Mouse (Mus musculus) right cerebral cortex, postnatal 14 days (tissue): ENCODE measurements around the gene Zmym6.
A peak's percentile ranks its signal among the peaks of the same experiment; 100 is the strongest.

ENCODE experiments used
- DNase-seq: peaks from one replicate; pipeline ENCODE4 v3.0.0; 2022

The Zmym6 gene

DNA sequence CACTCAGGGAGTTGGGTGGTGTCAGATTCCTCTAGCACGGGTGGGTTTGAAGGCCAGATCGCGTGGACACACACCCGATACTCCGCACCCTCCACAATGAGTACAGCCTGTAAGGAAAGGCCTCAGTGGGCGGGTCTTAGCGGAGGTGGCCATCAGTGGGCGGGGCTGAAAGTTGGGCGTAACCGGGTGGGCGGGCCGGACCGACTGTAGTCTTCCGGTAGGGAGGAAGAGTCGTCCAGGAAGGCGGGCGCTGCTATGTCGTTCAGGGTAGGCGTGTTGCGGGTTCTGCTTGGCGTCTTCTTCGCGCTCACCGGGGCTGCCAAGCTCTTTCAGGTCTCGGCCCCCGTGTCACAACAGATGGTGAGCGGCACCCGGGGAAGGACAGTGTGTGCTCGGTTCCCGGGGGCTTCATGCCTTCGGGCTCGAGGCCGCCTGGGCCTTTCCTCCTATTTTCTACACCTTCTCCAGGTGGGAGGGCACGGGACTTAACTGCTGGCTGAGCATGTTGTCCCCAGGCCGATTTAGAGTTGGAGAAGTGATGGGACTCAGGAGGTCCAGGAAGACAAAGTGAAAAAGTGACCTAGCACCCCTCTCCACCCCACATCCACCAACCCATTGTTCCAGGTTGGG lies 48.8 kb downstream of the Zmym6 start:
- peak; percentile 64 for DNase-seq

DNA sequence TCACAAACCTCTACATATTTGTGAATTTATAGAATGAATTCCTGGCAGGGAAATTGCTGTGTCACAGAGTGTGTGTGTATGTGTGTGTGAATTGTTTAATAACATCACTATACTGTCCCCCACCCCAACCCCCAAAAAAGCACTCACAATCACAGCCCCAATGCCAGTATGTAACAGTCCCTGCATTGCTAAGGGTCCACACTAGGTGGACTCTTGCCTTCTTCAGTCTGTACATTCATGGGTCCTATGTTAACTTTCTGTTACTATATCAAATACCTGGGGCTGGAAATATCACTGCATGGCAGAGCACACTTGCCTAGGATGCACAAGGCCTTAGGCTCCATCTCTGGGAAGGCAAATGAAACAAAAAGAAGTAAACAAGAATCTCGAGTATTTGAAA lies 57.5 kb downstream of the Zmym6 start:
- DNase-seq = no peak

DNA sequence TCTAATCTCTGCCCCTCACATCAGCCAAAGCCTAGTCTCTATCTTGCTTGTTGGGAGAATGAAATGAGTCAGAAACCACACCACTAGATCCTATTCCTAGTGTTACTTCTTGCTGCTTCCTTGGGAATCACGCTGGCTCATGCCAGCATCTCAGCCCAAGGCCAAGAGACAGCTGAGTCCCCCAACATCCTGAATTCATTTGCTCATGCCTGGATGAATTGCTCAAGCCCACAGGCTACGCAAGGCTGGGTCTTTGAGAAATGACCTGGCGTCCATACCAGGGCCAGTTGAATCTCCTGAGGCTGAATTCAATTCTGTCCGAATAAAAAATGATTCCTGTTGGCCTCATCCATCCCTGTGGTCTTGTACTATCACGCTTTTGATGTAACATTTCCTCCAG lies 60.4 kb downstream of the Zmym6 start:
- no peak for DNase-seq

DNA sequence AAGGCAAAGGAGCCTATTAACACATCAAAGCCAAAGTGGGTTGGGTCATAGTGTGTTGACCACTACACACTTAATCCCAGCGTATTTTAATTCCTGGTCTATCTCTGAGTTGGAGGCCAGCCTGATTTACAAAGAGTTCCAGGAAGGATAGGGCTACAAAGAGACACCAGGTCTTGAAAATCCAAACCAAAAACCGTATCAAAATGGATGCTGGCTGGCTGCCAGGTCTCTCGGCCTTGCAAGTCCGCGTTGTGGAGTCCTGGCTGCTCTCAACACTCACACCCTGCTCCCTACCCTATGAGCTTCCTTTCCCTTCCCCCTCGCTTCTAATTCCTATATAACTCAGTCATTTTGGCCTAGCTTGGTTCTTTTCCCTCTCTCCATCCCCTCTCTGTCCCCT lies 61.3 kb downstream of the Zmym6 start:
- DNase-seq = no peak

DNA sequence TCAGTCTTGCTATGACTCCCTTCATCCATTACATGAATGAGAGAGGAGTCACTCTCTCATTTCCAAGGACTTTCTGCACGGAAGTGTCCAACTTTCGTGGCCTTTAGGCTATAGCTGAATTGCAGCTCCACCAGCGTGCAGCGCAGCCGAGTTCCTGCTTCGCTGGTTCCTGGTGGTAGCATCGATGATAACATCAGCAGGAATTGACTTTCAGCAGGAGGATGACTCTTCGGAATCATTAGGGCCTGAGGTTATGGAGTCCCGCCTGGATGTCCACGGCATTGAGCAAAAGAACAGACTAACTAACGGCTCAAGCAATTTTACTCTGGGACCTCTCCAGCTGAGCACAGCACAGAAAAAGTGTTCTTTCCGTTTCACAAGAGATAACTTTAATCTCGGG lies 72.8 kb downstream of the Zmym6 start:
- DNase-seq = no peak

DNA sequence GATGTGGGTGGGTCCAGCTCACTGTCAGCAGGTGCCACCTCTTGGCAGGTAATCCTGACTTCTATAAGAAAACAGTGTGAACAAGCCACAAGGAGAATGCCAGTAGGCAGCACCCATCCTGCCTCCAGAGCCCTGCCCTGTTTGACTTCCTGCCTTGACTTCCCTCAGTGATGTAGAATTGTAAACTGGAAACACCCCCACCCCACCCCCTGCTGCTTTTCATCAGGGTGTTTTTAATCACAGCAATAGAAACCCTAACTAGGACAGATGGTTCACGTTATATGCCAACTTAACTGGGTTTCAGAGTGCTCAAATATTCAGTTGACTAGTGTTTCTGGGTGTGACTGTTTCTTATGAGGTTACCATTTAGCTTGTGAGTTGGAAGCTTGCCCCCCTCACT lies 76.2 kb downstream of the Zmym6 start:
- no peak for DNase-seq

DNA sequence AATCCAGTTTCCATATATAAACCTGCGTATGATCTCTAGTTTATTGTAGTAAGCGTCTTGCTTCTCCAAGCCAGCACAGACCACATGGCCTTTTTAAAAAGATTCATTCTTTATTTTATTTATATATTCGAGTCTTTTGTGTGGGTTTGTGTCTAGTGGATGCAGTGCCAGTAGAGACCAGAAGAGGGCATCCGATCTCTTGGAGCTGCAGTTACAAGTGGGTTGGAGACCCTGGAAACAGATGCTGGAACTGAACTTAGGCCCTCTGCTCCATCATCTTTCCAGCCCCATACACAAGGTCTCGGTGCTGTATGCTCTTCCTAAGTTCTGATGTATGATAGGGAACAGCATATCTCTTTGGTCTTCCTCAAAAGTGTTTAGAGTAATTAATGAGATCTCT lies 78.6 kb downstream of the Zmym6 start:
- DNase-seq = no peak

DNA sequence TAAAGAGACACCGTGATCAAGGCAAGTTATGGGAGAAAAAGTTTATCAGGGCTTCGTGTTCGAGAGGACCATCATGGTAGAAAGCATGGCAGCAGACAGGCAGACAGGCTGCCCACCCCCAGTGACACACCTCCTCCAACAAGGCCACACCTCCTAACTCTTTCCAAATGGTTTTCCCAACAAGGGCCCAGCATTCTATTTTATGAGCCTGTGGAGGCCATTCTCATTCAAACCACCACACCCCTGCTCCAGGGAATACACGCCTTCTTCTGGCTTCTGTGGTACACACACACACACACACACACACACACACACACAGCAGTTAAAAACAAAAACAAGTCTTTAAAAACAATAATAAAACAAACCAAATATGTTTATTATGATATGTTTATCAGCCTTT lies 80.6 kb downstream of the Zmym6 start:
- DNase-seq = no peak

DNA sequence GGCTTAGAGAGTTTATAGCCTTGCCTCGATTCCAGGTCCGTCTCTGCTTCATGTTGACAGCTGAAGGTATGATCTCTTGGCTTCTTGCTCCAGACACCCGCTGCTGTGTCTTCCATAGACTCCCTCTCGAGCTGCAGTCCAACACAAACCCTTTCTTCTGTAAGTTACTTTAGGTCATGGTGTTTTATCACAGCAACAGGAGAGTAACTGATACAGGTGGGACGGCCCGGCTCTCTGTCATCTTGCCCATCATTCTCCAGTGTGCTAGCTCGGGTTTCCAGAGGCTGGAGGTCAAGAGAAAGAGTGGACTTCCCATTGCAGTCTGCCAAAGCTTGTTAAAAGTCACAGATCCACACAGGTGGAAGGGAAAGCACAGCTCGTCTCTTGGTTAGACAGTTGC lies 86.7 kb downstream of the Zmym6 start:
- DNase-seq = no peak

DNA sequence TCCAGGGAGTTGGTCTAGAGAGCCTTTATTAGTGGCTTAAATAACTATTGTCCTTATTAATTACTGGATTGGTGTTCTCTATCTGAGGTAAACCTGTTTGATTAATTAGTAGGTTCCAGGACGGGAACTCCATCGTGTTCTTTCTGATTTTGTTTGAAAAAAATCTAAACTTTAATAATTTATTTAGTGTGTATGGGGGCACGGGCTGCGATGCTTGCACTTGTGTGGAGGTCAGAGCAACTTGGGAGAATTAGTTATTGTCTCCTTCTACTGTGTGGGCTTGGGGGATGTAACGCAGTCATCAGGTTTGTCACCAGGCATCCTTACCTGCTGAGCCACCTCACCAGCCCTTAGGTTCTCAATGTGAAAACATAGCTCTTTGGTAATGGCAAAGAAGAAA lies 89.9 kb downstream of the Zmym6 start:
- DNase-seq = no peak

DNA sequence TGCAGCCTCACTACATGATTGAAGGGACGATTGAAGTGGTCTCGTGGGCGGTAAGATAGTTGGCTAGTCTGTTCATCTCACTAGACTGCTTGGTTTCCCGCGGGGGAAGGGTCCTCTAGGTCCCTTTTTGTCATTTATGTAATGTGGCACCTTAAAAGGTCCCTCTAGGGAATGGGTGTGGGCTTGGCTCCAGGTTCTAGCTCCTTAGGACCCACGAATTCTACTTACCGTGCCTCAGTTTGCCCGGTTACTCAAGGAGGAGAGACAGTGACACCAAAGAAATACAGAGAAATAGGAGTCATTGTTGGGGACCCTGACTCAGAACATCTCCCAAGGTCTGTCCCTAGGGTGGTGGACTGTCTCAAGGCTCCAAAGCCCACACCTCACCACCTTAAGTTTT lies 90.5 kb downstream of the Zmym6 start:
- DNase-seq = no peak

DNA sequence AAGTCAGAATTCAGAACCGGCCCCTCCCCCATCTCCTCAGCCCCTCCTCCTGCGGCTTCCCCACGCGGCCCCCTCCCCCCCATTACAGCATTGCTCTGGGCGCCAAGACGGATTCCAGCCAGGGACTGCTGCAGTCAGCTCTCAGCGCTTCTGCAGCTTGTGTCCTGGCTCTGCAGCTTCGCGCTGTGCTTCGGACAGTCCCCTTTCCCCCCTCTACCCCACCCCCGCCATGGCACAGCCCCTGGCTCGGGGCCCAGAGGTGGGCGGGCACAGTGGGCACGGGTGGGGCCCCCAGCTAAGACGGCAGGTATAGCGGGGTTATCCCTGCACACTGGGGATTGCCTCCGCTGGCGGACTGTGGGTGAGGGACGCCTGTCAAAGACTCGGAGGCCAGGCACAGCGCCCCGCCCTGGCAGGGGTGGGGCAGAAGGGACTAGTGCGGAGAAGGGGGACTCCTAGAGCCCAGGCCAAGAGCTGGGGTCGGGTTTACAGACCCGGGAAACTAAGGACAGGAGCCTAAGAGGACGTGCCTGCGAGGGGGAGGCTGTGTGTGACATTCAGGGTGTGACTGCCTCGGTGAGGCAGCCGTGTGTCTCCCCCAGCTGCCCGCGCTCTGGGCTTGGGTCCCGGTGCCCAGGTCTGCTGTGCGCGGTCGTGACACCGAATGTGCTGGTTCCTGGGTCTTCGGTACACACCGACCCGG lies 91.2 kb downstream of the Zmym6 start:
- DNase-seq = peak; percentile 82

DNA sequence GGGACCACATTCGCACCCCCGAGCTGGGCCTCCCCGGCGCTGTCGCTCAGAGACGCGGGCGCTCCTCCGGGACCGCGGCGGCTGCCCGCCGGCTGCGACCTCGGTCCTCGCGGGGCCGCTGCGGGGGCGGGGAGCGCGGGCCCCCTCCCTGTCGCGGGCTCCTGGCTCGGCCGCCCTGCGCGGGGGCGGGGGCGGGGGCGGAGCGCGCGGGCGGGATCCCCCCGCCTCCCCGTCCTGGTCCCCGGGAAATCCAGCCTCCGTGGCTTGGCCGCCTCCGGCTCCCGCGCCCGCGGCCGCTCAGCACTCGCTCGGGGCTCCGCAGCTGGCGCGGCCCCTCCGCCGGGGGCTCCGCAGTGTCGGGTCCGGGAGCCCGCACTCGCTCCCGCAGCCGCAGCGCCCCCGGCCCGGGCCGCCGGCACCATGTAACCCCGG lies 91.7 kb downstream of the Zmym6 start, which contains the start of gene Dlgap3:
Dlgap3 (plus strand) TSS at position 291 of the 432 bp plus-strand sequence.
- no peak for DNase-seq

DNA sequence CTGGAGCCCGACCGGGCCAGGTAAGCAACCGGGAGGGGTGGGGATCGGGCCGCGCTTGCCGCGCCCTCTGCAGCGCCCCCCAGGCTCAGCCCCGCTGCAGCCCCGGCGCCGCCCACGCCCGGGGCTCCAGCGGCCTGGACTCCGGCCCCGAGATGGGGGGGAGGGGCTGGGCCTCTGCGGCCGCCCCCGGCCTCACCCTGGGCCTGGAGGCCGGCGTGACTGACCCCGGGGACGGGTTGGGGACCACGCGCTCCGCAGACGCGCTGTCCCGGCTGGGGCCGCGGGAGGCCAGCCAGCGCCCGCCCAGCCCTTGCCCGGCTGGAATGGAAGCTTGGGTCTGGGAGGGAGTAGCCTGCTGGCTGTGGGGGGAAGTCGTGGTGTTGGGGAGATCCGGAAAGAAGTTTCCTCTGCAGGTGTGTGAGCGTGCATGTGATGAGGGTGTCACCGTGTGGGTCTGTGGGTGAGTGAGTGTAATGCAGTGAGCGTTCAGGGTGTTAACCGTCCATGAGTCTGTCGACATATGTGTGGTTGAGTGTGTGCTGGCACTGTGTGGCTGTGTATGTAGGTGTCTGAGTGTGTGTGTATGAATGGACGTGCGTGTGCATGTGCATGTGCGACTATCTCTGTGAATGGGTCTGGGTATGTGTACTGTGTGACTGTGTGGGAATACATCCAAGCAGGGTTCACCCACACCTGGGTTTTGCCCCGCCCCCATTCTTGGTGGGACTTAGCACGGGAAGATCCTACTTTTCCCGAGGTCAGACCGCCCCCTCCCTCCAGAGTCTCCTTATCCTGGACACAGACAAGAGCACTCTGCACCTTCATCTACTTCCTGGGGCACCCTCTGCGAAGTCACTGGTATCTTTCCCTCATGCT lies 92.4 kb downstream of the Zmym6 start:
- no peak for DNase-seq

DNA sequence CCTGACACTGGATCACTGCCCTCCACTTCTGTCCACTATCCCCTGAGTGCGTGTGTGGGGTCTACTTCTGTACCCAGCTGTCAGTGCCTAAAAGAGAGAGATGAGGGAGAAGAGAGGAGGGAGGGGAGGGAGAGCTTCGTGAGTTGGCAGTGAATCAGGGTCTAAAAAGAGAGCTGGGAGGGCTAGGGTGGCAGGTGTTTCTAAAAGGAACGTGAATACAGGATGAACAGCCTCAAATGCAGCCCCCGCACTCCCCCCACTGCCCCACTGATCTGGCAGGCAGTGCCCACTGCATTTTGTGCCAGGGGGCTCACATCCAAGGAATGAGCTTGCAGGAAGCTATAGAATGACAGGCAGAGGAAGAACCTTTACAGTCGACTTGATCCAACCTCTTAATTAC lies 93.7 kb downstream of the Zmym6 start:
- DNase-seq = peak; percentile 69

DNA sequence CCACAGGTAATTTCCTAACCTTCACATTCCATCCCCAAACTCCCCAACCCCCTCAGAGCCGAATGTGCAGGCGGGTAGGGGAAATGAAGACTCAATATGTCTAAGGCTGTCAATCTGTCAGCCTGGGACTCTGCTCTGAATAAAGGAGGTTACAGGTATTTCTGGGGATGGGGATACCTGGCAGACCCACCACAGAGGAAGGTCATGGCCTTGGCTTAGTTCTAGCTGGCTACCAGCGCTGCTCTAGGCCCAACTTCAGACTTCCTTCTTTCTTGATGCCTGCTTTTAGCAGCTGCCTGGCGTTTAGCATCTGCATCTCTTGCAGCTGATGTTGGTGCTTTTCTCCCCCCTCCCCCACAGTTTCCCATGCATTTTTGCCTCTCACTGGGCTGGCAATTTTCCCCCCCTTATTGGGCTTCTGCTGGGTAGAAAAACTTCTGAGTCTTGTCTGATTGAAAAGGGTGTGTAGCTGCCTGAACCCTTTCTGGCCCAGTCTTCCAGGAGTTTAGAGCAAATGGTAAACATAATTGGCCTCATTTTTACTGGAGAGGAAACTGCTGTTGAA lies 94.2 kb downstream of the Zmym6 start:
- DNase-seq = no peak

DNA sequence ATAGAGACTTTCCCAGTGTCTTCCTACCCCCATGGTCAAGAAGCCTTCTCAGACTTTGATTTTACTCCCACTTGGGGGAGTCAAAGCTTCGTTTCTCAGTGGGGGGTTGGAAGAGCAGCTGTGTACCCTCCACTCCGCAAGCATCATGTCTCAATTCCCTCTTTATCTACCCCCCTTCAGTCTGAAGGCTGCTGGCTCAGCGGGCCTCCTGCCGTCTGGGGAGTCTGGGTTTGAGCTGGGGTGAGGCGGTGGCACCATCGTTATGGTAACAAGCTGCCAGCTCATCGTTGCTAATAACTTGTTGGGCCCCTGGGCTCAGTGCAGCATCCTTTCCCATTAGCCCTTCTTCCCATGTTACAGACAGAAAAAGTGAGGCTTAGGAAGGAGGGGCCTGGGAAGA lies 94.9 kb downstream of the Zmym6 start:
- no peak for DNase-seq

DNA sequence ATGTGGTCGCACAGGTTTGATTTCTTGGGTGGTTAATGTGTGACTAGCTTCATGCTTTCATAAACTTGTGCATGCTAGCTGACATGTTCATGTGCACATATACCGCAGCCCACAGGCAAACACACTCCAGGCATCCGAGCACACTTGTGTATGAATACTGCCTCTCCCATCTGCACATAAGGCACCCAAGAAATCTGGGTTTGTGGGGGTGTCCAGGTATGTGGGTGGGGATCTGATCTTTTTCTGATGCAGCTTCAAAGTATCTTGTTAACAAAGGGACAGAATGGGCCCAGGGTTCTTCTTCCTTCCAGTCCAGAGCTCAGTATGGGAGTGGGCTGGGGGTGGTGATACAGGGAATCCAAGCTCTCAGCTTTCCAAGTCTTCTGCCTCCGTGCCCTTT lies 95.4 kb downstream of the Zmym6 start:
- no peak for DNase-seq

DNA sequence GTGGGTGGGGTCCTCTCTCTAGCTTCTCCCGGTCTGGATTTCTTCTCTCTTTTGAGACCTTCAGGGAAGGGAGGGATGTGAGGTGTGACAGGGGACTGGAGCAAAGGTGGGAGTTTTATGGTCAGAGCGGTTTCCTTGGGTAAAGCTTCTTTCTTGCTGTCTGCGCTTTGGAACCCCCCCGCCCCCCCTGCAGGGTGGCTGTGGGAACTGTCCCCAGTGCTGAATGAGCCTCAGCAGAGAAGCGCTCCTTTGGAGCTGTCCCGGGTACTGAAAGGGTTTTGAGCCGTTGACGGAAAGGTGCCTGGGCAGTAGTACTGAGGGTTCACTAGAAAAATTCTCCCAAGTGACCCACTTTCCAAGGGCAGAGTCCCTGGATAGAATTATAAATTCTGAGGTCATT lies 96.3 kb downstream of the Zmym6 start:
- no peak for DNase-seq
